Mouse (Mus musculus) adrenal gland, adult 18-20 months (tissue): ENCODE results near the gene Hrh3. TPM values are rescaled to one million over a fixed set of nuclear protein-coding genes. Genes with fewer than 3 reads are reported as not detected.
A peak's percentile ranks its signal among the peaks of the same experiment; 100 is the strongest.

Source experiments
- DNase-seq, 2 experiments: peaks; one replicate each; pipeline ENCODE4 v3.0.0; 2021 to 2022; ENCODE audit warnings: low spot score in 2 of 2
- total RNA-seq, 2 experiments: library from RNA; stranded (reverse); gene quantifications; 1 replicate in 1 of 2; 2 replicates in 1 of 2; pipeline ENCODE4 v1.2.3; 2021

Gene Hrh3
- total RNA-seq, 2 experiments from 2014 or later, result 0.10 TPM; not detected in 1

- DNase-seq, result no peak
Observed at GRCm38 (mm10) chr2:180069770-180070480, 34.4 kb downstream of the Hrh3 start.

- DNase-seq, result no peak
Observed at GRCm38 (mm10) chr2:180063338-180064131, 40.8 kb downstream of the Hrh3 start.

GRCm38 (mm10) chr2:180053001-180053400 is 51.3 kb downstream of the Hrh3 start:
- no peak for DNase-seq

- DNase-seq, result no peak
Observed at GRCm38 (mm10) chr2:180051986-180052733, 52.1 kb downstream of the Hrh3 start.

GRCm38 (mm10) chr2:180050986-180051385 is 53.3 kb downstream of the Hrh3 start:
- peak; percentile 78 to 82 for DNase-seq

Other genes with a start within 250 kb of the Hrh3 start
- 10 to 100 TPM; 17.2 to 19.9 TPM for gene Taf4, start 127.8 kb downstream of the Hrh3 start, total RNA-seq
- gene Lsm14b, start 79.5 kb downstream of the Hrh3 start, total RNA-seq, result 10 to 100 TPM; 35.9 to 44.5 TPM
- gene Psma7, start 62.1 kb downstream of the Hrh3 start, total RNA-seq, result 100 to 1,000 TPM; 207 to 235 TPM
- 10 to 100 TPM in 1 of 2 experiments, 1 to 10 TPM in 1; 4.9 to 13.5 TPM for gene Ss18l1, start 62.0 kb downstream of the Hrh3 start, total RNA-seq
- gene Mtg2, start 33.9 kb downstream of the Hrh3 start, total RNA-seq, result 10 to 100 TPM; 14.6 to 15.3 TPM
- gene Osbpl2, start 14.8 kb upstream of the Hrh3 start, total RNA-seq, result 10 to 100 TPM; 36.9 to 37.5 TPM
- gene Adrm1, start 67.0 kb upstream of the Hrh3 start, total RNA-seq, result 100 to 1,000 TPM; 179 to 198 TPM
- gene Lama5, start 121.4 kb upstream of the Hrh3 start, total RNA-seq, result 10 to 100 TPM; 31.5 to 61.3 TPM
- gene Rps21, start 152.9 kb upstream of the Hrh3 start, total RNA-seq, result 100 to 1,000 TPM; 777 to 810 TPM
- gene Cables2, start 169.0 kb upstream of the Hrh3 start, total RNA-seq, result 10 to 100 TPM; 12.1 to 15.6 TPM
- not detected for gene Rbbp8nl, start 185.4 kb upstream of the Hrh3 start, total RNA-seq
- gene Gata5, start 230.2 kb upstream of the Hrh3 start, total RNA-seq, result under 1 TPM in 1 of 2 experiments, not detected in 1; 0.16 TPM